Mouse (Mus musculus) CH12.LX (cell line): ENCODE measurements around the gene Cyp2d11.

Experiments
- CTCF ChIP-seq, 2 experiments: IDR thresholded peaks in 1 of 2; conservative IDR thresholded peaks in 1 of 2; 2 replicates each; pipeline ENCODE4 v1.5.1; 2011 to 2012; ENCODE audit warnings: low read depth in 2 of 2, low read length in 2 of 2, improper control_type of control experiment in 1 of 2, inconsistent platforms in 1 of 2, mild to moderate bottlenecking in 1 of 2, moderate library complexity in 1 of 2
- E2F4 ChIP-seq: IDR thresholded peaks from 2 replicates; pipeline ENCODE4 v1.6.1; 2011; ENCODE audit warnings: low read depth, low read length, improper control_type of control experiment; ENCODE audit not compliant: insufficient replicate concordance
- MAFK ChIP-seq: IDR thresholded peaks from 2 replicates; pipeline ENCODE4 v1.6.1; 2011; ENCODE audit warnings: low read length, improper control_type of control experiment; ENCODE audit not compliant: insufficient replicate concordance
- MAX ChIP-seq: IDR thresholded peaks from 2 replicates; pipeline ENCODE4 v1.6.1; 2011; ENCODE audit warnings: low read length, improper control_type of control experiment
- MXI1 ChIP-seq: IDR thresholded peaks from 2 replicates; pipeline ENCODE4 v1.6.1; 2011; ENCODE audit warnings: mild to moderate bottlenecking, low read depth, low read length, improper control_type of control experiment
- POLR2A ChIP-seq: IDR thresholded peaks from 2 replicates; pipeline ENCODE4 v1.6.1; 2011; ENCODE audit warnings: low read depth, mild to moderate bottlenecking, improper control_type of control experiment, low read length
- POLR2AphosphoS2 ChIP-seq: IDR thresholded peaks from 2 replicates; pipeline ENCODE4 v1.6.1; 2011; ENCODE audit warnings: low read depth, low read length, improper control_type of control experiment
- RCOR1 ChIP-seq: conservative IDR thresholded peaks from 2 replicates; pipeline ENCODE4 v1.6.1; 2012; ENCODE audit warnings: low read depth, mild to moderate bottlenecking, inconsistent platforms, low read length, improper control_type of control experiment

DNA sequence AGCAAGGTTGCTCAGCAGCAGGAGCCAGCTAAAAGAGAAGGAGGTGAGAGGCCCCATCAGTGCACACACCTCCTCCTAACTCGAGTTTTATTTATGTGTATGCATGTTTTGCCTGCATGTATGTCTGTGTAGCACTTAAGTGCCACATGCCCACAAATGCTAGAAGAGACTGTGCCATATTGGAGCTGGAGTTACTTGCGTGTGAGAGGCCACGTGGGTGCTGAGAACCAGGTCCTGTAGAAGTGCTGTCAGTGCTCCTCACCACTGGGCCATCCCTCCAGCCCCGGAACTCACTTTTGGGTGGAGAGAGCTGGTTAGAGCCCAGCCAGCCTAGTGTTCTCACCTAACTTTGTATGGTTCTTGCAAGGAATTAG lies 46.5 kb downstream of the Cyp2d11 start:
- TF ChIP-seq MXI1 (peak; percentile 81), E2F4 (no peak), POLR2AphosphoS2 (no peak), POLR2A (no peak), RCOR1 (no peak), MAFK (no peak), MAX (peak; percentile 45; the same call in 1 of the 2 replicates), CTCF (conservative IDR thresholded peaks at IDR 0.05 in 1 of 2, IDR thresholded peaks at IDR 0.05 in 1 of 2; ENCODE audit: low read depth in 2 of 2, low read length in 2 of 2) (no peak)
